Mouse (Mus musculus) 3T3-L1 (cell line): Measurements from ENCODE around the gene Zdhhc1.

ENCODE experiments used
- DNase-seq: peaks from one replicate; pipeline ENCODE4 v3.0.0-alpha.2; 2015; ENCODE audit warnings: low read depth, low spot score

Zdhhc1 gene

GRCm38 (mm10) chr8:105481013-105481412 lies 15.7 kb downstream of the Zdhhc1 start:
- peak; percentile 29 for DNase-seq

GRCm38 (mm10) chr8:105477792-105478191 lies 18.9 kb downstream of the Zdhhc1 start:
- DNase-seq: no peak

DNA sequence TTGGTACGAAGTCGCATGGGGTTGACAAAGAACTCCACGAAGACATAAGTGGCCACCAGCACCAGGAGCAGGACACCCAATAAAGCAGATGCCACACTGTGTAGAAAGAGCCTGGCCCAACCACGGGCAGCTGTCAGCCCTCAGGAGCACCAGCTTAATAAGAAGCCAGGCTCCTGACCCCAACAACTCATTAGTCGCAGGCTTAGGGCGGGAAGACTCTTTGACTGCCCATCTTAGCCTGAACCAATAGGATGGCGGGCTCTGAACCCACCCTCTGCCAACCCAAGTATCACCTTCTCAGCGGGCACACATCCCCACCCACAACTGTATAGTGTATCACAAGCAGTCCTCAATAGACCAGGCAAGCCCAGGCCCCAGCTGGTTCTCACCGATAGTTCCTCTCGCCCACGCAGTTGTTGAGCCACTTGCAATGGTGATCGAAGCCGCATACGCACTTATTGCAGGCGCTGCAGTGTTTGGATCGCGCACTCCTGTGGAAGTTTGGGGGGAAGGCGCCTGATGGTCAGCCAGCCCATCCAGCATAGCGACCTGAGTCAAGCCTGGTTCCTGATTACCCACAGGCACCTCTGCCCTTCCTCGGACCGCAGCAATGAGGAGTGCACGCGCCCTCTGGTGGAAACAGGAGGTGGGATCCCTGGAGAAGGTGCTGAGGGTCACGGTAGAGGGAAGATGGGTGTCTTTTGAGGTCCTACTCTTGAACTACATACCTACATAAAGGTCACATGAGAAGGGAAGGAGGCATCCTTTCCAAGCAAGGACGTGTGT lies 19.9 kb downstream of the Zdhhc1 start:
- DNase-seq: peak; percentile 35

GRCm38 (mm10) chr8:105476161-105476560 lies 20.5 kb downstream of the Zdhhc1 start:
- DNase-seq: no peak

GRCm38 (mm10) chr8:105475742-105476141 lies 21.0 kb downstream of the Zdhhc1 start:
- DNase-seq: no peak

DNA sequence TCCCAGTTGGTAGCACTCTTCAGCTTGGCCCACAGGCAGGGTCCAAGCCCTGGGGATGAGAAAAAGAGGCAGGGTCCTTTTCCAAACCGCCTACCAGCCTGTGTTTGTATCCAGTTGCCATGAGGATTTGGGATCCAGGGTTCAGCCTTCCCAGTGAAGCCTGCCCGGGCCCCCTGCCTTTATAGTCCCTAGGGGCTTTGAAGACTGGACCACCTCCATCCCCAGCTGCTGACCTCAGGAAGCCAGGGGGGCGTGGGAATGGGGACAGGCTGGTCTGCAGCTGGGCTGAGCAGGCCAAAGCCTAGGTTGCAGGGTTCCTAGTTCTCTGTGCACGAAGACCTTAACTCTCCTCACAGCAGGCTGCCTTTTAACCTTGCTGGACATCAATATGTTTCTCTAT lies 21.4 kb downstream of the Zdhhc1 start:
- no peak for DNase-seq

DNA sequence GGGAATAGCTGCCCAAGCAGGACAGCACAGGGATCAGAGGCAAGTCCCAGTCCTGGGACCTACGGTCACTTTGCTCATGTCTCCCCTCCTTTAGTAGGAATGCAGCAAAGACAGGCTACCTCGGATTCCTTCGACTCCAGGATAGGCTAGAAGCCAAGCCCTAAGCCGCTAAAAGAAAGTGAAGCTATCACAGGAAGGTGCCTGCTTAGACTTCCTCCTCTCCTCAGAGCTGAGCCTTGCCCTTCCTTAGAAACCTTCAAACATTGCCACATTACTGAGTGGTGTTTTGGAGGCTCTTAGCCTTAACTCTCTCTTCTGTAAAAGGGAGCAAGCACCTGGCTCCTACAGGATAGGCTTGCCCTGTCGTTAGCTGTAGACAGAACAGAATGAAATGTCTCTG lies 22.0 kb downstream of the Zdhhc1 start:
- DNase-seq: no peak

- no peak for DNase-seq
Measured at GRCm38 (mm10) chr8:105473816-105474606, 22.7 kb downstream of the Zdhhc1 start.

- no peak for DNase-seq
Measured at GRCm38 (mm10) chr8:105472983-105473382, 23.7 kb downstream of the Zdhhc1 start.

DNA sequence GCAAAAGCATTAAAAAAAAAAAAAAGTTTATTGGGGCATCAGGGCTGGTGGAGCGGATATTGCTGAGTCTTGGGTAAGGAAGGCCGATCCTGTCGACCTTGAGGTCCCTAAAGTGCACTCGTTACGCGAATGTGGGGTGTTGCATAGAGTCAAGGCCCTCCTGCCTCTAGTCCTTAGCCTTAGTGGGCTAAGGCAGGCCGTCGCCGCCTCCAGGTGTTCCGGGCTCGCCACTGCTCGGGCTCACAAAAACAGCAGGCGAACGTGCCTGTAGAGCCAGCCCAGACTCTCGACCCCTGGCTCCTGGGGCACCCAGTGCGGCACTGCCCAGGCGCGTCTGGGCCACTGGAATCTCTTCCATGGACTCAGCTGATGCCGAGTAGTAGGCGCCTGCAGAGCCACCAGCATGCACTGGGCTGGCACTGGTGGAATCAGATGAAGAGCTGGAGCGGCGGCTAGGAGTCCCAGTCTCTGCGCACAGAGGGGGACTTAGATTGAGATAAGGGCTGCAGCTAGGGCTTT lies 24.2 kb downstream of the Zdhhc1 start:
- no peak for DNase-seq

DNA sequence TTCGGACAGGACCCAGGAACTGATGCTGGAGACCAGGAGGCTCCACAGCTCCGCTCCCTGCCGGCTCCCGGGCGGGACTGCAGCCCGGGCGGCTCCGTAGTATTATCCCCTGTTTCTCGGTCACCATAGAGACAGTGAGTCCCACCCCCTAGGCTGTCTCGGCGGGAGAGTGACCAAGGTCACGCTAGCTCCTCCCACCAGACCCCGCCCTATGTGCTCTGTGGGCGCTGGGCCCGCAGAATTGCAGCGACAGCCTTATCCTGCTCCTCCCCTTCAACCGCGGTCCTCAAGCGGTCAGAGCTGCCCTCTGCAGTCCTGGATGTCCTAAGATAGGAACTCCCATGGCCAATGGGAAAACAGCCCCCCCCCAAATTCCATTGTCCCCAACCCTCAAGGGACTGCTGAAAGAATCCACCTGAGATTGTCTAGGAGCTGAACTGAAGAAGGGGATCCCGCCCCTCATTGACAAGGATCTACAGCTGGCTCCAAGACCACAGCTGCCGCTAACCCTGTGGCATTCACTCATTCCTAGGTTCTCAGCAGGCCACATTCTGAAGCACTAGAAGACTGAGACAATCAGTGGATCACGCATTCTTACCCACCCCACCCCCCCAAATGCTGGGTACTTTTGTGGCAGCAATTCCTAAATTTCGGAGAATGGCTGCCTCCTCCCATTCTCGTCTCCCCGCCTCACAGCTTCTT lies 25.2 kb downstream of the Zdhhc1 start, which contains the start of gene Tppp3:
TSS of gene Tppp3 (minus strand) at position 213 of the 702 bp plus-strand sequence.
- no peak for DNase-seq

GRCm38 (mm10) chr8:105470681-105471313 lies 25.9 kb downstream of the Zdhhc1 start:
- no peak for DNase-seq

GRCm38 (mm10) chr8:105470262-105470661 lies 26.4 kb downstream of the Zdhhc1 start:
- no peak for DNase-seq

- no peak for DNase-seq
Measured at GRCm38 (mm10) chr8:105469816-105470215, 26.9 kb downstream of the Zdhhc1 start.

DNA sequence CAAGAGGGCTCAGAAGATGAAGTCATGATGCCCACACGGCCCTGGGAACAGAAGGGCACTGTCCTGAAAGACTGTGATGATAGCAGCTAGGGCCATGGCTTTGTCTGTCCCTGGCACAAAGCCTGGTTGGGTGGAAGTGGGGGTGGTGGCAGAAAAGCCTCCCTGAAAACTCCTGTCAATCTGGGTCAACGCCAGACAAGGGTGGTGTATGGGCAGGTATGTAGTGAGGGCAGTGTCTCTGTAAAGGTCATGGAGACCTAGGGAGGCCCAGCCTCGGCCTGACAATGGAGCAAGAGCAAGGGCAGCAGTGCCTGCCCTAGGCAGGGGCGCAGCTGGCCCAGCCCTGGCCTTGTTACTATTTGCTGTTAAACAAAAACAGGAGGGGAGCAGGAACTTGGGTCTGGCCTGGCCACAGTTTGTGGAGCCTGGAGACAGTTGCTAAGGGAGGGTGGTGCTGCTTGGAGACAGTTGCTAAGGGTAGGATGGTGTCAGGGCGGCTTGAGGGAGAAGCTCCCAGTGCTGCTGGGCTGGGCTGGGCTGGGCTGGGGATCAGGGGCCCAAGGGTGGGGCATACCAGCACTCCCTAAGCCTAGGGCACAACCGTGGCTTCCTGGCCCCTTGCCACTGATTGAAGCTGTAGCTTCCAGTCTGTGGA lies 27.5 kb downstream of the Zdhhc1 start:
- DNase-seq: no peak

GRCm38 (mm10) chr8:105468002-105468720 lies 28.5 kb downstream of the Zdhhc1 start:
- DNase-seq: no peak

DNA sequence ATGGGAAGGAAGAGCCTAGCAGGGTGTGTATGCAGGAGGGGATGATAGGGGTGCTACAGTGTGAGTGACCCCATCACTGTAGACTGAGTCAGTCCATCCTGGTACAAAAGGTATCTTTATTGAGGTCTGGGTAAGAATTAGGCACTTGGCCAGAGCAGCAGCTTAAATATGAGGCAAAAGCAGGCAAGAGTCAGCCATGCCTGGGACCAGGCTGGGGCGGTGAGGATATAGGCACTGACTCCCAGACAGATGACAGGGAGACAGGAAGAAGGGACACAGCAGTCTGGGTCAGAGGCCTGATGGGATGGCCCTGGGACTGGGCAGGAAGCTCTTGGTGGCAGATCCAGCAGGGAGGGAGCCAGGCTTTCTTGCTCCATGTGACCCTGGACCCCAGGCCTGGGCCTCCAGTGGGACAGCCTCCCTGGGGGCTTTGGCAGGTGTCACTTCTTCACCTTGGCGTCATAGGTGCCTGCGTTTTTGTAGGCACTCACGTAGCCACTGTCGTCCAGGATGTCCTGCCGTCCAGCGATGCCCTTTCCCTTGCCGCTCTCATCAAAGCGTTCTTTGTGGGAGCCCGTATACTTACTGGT lies 29.2 kb downstream of the Zdhhc1 start:
- no peak for DNase-seq

DNA sequence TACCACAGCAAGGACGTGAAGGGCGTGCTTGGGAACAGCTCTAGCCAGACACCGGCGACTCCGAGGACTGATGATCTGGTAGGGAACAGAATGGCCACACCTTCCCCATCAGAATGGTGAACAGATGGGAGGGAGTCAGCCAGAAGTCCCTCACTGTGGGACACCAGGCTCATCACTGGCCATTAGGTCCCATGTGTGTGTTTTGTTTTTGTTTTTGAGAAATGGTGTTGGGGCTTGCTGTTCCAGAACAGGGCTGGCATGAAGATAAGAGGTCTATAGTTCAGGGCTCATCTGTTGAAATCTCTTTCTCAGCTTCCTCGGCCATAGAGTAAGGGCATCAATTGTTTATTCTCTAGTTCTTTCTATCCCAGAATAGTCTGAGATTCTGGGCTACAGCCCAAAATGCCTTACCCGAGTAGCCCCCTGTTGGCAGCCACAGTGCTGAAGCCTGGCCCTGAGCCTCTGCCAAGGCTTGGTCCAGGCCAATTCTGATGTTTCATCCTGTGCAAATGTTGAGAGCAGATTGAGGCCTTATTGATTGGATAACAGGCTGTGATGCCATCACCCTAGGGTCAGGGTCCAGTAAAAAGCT lies 29.9 kb downstream of the Zdhhc1 start:
- DNase-seq: no peak

DNA sequence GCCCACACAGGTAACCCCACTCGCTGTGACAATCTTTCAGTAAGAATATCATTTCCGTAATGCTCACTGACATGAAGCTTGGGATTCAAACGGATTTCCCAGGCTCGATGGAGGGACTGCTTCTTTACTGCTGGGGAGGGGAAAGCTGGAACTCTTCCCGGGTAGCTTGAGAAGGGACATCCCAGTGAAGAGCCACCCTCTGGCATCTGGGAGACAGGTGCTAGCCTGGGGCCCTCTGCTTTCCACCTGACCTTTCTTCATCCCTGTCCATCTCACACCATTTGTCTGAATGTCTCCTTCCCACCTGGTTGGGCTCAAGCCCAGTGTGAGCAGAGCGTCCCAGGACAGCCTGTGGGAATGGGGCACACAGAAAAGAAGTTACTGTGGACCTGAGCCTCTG lies 30.5 kb downstream of the Zdhhc1 start:
- DNase-seq: no peak

DNA sequence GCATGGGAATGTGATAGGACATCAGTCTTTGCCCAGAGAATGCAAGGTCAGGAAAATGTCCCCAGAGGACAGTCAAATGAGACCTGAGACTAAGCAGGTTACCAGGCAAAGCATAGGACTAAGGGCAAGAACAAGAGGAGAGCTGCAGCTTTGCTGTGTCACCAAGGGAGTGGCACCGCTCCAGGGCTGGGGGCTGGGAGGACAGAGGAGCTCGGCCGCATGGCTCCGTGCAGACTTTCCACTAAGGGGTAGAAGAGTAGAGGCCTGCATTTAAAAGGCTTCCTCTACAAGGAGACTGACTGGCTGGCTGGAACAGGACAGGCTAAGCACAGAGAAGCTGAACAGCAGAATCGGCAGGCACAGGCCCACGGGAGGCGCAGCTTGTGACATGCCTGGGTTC lies 32.1 kb downstream of the Zdhhc1 start:
- DNase-seq: no peak
